Mouse (Mus musculus) layer of hippocampus, adult 2 months (tissue): ENCODE data around the gene Grik4. TPM values are rescaled to one million over a fixed set of nuclear protein-coding genes. Genes with fewer than 3 reads are reported as not detected.

Experiments used
- DNase-seq, 2 experiments: peaks; one replicate each; pipeline ENCODE4 v3.0.0; 2022; ENCODE audit warnings: low spot score in 2 of 2
- H3K27ac ChIP-seq: fragments of 200-600 bp; 2 replicates; pipeline ENCODE4 v1.8.1; 2022
- H3K4me3 ChIP-seq: fragments of 200-600 bp; 2 replicates; pipeline ENCODE4 v1.8.1; 2022; ENCODE audit warnings: mild to moderate bottlenecking
- CTCF ChIP-seq: fragments of 200-600 bp; conservative IDR thresholded peaks from 2 replicates; pipeline ENCODE4 v1.8.1; 2022; ENCODE audit warnings: antibody characterized with exemption, mild to moderate bottlenecking, moderate library complexity
- total RNA-seq, 2 experiments: library from RNA; stranded (reverse); gene quantifications; 2 replicates each; pipeline ENCODE4 v1.2.3; 2021

Gene Grik4
- total RNA-seq, 2 experiments from 2014 or later = 53.0 to 63.2 TPM

GRCm38 (mm10) chr9:42573616-42574350, 370.5 kb downstream of the Grik4 start:
- Histone ChIP-seq H3K27ac (peak overlapping the region; percentile 57; the same call in 1 of the 2 replicates), H3K4me3 (peak overlapping the region; percentile 6; the same call in 1 of the 2 replicates)
- TF ChIP-seq CTCF = no peak
- DNase-seq = no peak

GRCm38 (mm10) chr9:42573180-42573579, 371.1 kb downstream of the Grik4 start:
- DNase-seq = peak; percentile 75 to 81
- H3K4me3 ChIP-seq = peak overlapping the region; percentile 6; the same call in 1 of the 2 replicates
- peak overlapping the region; percentile 57; the same call in 1 of the 2 replicates for H3K27ac ChIP-seq
- peak; percentile 88 for TF ChIP-seq CTCF

GRCm38 (mm10) chr9:42565921-42566320, 378.4 kb downstream of the Grik4 start:
- no peak for TF ChIP-seq CTCF
- Histone ChIP-seq H3K27ac (no peak overlapping the region), H3K4me3 (no peak overlapping the region)
- DNase-seq = no peak

- no peak for DNase-seq
- no peak overlapping the region for H3K4me3 ChIP-seq
- no peak overlapping the region for H3K27ac ChIP-seq
- TF ChIP-seq CTCF = no peak
Measured at GRCm38 (mm10) chr9:42555186-42555585, 389.1 kb downstream of the Grik4 start.

- DNase-seq = peak; percentile 73 to 94
- H3K4me3 ChIP-seq = no peak overlapping the region
- H3K27ac ChIP-seq = peak overlapping the region; percentile 67
- peak; percentile 99 for TF ChIP-seq CTCF
Measured at GRCm38 (mm10) chr9:42550116-42550515, 394.2 kb downstream of the Grik4 start.

GRCm38 (mm10) chr9:42548981-42549380, 395.3 kb downstream of the Grik4 start:
- DNase-seq = no peak
- Histone ChIP-seq H3K4me3 (no peak overlapping the region), H3K27ac (0 out of 2 replicates have a peak overlapping the region, but pooled peaks have one; percentile 2)
- no peak for TF ChIP-seq CTCF

GRCm38 (mm10) chr9:42544521-42544920, 399.8 kb downstream of the Grik4 start:
- Histone ChIP-seq H3K4me3 (no peak overlapping the region), H3K27ac (peak overlapping the region; percentile 55; the same call in 1 of the 2 replicates)
- no peak for TF ChIP-seq CTCF
- DNase-seq = peak in 1 of 2 experiments; percentile 43

GRCm38 (mm10) chr9:42533491-42533890, 410.8 kb downstream of the Grik4 start:
- Histone ChIP-seq H3K4me3 (no peak overlapping the region), H3K27ac (no peak overlapping the region)
- DNase-seq = no peak
- TF ChIP-seq CTCF = no peak

GRCm38 (mm10) chr9:42533041-42533440, 411.3 kb downstream of the Grik4 start:
- DNase-seq = no peak
- no peak overlapping the region for H3K4me3 ChIP-seq
- TF ChIP-seq CTCF = no peak
- H3K27ac ChIP-seq = no peak overlapping the region

- TF ChIP-seq CTCF = no peak
- Histone ChIP-seq H3K27ac (no peak overlapping the region), H3K4me3 (no peak overlapping the region)
- no peak for DNase-seq
Measured at GRCm38 (mm10) chr9:42531951-42532350, 412.3 kb downstream of the Grik4 start.

- peak overlapping the region; percentile 55 for H3K27ac ChIP-seq
- DNase-seq = peak; percentile 70 to 71
- H3K4me3 ChIP-seq = no peak overlapping the region
- TF ChIP-seq CTCF = no peak
Measured at GRCm38 (mm10) chr9:42530221-42531152, 413.8 kb downstream of the Grik4 start.

GRCm38 (mm10) chr9:42520587-42521084, 423.7 kb downstream of the Grik4 start:
- Histone ChIP-seq H3K27ac (peak overlapping the region; percentile 85), H3K4me3 (peak overlapping the region; percentile 47)
- DNase-seq = peak; percentile 46 to 48
- peak; percentile 40; the same call in 1 of the 2 replicates for TF ChIP-seq CTCF

- TF ChIP-seq CTCF = no peak
- peak in 1 of 2 experiments; percentile 43 for DNase-seq
- Histone ChIP-seq H3K27ac (0 out of 2 replicates have a peak overlapping the region, but pooled peaks have one; percentile 18), H3K4me3 (no peak overlapping the region)
Measured at GRCm38 (mm10) chr9:42518163-42518562, 426.1 kb downstream of the Grik4 start.
